Mouse (Mus musculus): ENCODE measurements around the gene Acy3. TPM values are rescaled to one million over a fixed set of nuclear protein-coding genes. Genes with fewer than 3 reads are reported as not detected.

The Acy3 gene
- total and polyA plus RNA-seq, 2 experiments from 2014 or later: 21.5 to 74.8 TPM

GRCm38 (mm10) chr19:3988750-3989149 is 2.4 kb downstream of the Acy3 start:
- Histone ChIP-seq H3K4me3 (ENCODE audit: low read depth, low read length) (no peak overlapping the region), H3K4me1 (ENCODE audit: control insufficient read depth, insufficient read depth) (peaks cover 24% of the 10 kb centered on the region), H3K27ac (ENCODE audit: low read depth) (no peak overlapping the region), H3K9me3 (replicated peaks; ENCODE audit: control insufficient read depth, low read length) (no peaks in the 10 kb centered on the region), H3K27me3 (ENCODE audit: control insufficient read depth, insufficient read depth, low read length) (no peaks in the 10 kb centered on the region), H3K4me2 (ENCODE audit: low read depth, low read length) (no peak overlapping the region), H3K36me3 (replicated peaks; ENCODE audit: control insufficient read depth, insufficient read depth, low read length) (no peaks in the 10 kb centered on the region), H3K9ac (replicated peaks; ENCODE audit: low read depth, low read length) (no peak overlapping the region)
- TF ChIP-seq CTCF (IDR thresholded peaks at IDR 0.05; ENCODE audit: low read depth): no peak; the same call in 1 of the 2 replicates
- DNase-seq (ENCODE audit: low spot score) (no peak), ATAC-seq (ENCODE audit: insufficient read depth, low read depth) (no peak)
- 89% methylated on average over 4 of the region's 4 CpGs for WGBS

DNA sequence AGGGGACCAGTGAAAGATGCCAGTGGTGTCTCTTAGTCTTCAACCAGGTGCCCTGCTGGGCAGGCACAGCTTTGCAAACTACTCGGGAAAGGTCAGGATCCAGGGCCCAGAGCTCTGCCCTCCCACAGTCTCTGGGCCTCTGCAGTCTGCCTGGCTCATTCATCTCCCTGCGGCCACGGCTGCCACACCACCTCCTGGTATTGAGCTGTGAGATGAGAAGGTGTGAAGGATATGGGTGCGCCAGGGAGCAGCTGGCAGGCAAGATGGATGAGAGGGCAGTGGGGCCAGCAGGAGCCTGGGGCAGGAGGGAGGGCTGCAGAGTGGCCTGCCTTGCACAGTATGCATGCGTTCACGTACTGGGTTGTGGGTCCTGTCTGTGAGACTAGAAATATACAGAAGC is 4.4 kb downstream of the Acy3 start:
- TF ChIP-seq EP300 (IDR thresholded peaks at IDR 0.05; ENCODE audit: low read depth): no peak
- no peak for TF ChIP-seq CTCF (IDR thresholded peaks at IDR 0.05; ENCODE audit: low read depth)
- Histone ChIP-seq H3K4me2 (ENCODE audit: low read depth, low read length) (no peak overlapping the region), H3K27me3 (ENCODE audit: control insufficient read depth, insufficient read depth, low read length) (no peaks in the 10 kb centered on the region), H3K9me3 (replicated peaks; ENCODE audit: control insufficient read depth, low read length) (no peaks in the 10 kb centered on the region), H3K4me1 (ENCODE audit: control insufficient read depth, insufficient read depth) (peaks cover 14% of the 10 kb centered on the region), H3K36me3 (replicated peaks; ENCODE audit: control insufficient read depth, insufficient read depth, low read length) (no peaks in the 10 kb centered on the region), H3K4me3 (ENCODE audit: low read depth, low read length) (no peak overlapping the region), H3K27ac (ENCODE audit: low read depth) (no peak overlapping the region), H3K9ac (replicated peaks; ENCODE audit: low read depth, low read length) (no peak overlapping the region; the same call in 1 of the 2 replicates)
- DNase-seq (ENCODE audit: low spot score) (no peak), ATAC-seq (ENCODE audit: insufficient read depth, low read depth) (no peak)
- 59% methylated on average over 6 of the region's 6 CpGs for WGBS

DNA sequence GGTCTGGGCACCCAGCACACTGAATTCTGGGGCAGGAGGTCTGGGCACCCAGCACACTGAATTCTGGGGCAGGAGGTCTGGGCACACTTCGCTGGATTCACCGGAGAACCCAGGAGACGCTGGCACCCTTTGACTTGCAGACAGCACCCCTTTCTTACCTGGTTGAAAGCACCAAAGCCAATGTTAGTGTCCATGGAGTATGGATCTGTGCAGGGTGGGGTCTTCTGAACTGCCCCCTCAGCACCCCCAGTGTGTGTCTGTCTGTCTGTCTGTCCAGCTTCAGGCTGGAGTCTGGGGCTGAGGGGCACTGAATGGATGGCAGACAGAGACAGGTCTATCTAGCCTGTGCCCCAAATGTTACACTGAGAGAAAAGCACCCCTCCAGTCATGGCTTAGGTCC is 5.2 kb downstream of the Acy3 start:
- no peak overlapping the region for H3K4me2 ChIP-seq (ENCODE audit: low read depth, low read length)
- no peaks in the 10 kb centered on the region for H3K27me3 ChIP-seq (ENCODE audit: control insufficient read depth, insufficient read depth, low read length)
- peaks cover 7% of the 10 kb centered on the region for H3K4me1 ChIP-seq (ENCODE audit: control insufficient read depth, insufficient read depth)
- H3K27ac ChIP-seq (ENCODE audit: low read depth): no peak overlapping the region
- H3K9me3 ChIP-seq (replicated peaks; ENCODE audit: control insufficient read depth, low read length): no peaks in the 10 kb centered on the region
- H3K4me3 ChIP-seq (ENCODE audit: low read depth, low read length): no peak overlapping the region
- 93% methylated on average over 3 of the region's 3 CpGs for WGBS
- no peak overlapping the region for H3K9ac ChIP-seq (replicated peaks; ENCODE audit: low read depth, low read length)
- no peak for TF ChIP-seq EP300 (IDR thresholded peaks at IDR 0.05; ENCODE audit: low read depth)
- no peak for TF ChIP-seq CTCF (IDR thresholded peaks at IDR 0.05; ENCODE audit: low read depth)
- ATAC-seq (ENCODE audit: insufficient read depth, low read depth) (no peak), DNase-seq (ENCODE audit: low spot score) (no peak)
- H3K36me3 ChIP-seq (replicated peaks; ENCODE audit: control insufficient read depth, insufficient read depth, low read length): no peaks in the 10 kb centered on the region

- 80% methylated on average over 3 of the region's 3 CpGs for WGBS
- Histone ChIP-seq H3K27ac (ENCODE audit: low read depth) (no peak overlapping the region), H3K27me3 (ENCODE audit: control insufficient read depth, insufficient read depth, low read length) (no peaks in the 10 kb centered on the region), H3K4me1 (ENCODE audit: control insufficient read depth, insufficient read depth) (peaks cover 3% of the 10 kb centered on the region; the same call in 1 of the 2 replicates), H3K4me2 (ENCODE audit: low read depth, low read length) (no peak overlapping the region), H3K9me3 (replicated peaks; ENCODE audit: control insufficient read depth, low read length) (no peaks in the 10 kb centered on the region), H3K9ac (replicated peaks; ENCODE audit: low read depth, low read length) (no peak overlapping the region), H3K4me3 (ENCODE audit: low read depth, low read length) (no peak overlapping the region), H3K36me3 (replicated peaks; ENCODE audit: control insufficient read depth, insufficient read depth, low read length) (no peaks in the 10 kb centered on the region)
- DNase-seq (ENCODE audit: low spot score): no peak
- TF ChIP-seq EP300 (IDR thresholded peaks at IDR 0.05; ENCODE audit: low read depth): no peak
- no peak for TF ChIP-seq CTCF (IDR thresholded peaks at IDR 0.05; ENCODE audit: low read depth)
- no peak for ATAC-seq (ENCODE audit: insufficient read depth, low read depth)
Measured at GRCm38 (mm10) chr19:3991966-3992365, 5.6 kb downstream of the Acy3 start.

DNA sequence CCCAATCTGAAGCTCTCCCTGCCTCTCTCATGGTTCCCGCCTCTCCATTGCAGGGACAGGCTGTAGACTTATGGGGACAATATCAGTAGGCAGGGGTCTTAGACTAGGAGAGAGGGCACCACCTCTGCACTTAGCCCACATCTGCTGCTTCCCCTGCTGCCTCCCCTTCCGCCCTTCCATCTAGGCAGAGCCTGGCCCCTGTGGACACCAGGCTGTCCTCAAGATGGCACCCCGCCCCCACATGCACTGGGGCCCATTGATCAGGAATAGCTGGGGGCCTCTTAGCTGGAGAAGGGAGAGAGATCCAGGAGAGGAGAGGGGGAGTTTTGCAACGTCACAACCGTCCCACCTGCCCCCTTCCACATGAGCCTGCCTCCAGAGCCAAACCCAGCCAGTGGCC is 6.0 kb downstream of the Acy3 start, which contains the start of gene Tbx10:
Gene Tbx10 (plus strand): TSS at position 337 of the 400 bp plus-strand sequence.
- H3K4me2 ChIP-seq (ENCODE audit: low read depth, low read length): no peak within 1 kb of the TSS
- no peak within 1 kb of the TSS for H3K27ac ChIP-seq (ENCODE audit: low read depth)
- TF ChIP-seq CTCF (IDR thresholded peaks at IDR 0.05; ENCODE audit: low read depth) (no peak), EP300 (IDR thresholded peaks at IDR 0.05; ENCODE audit: low read depth) (no peak)
- DNase-seq (ENCODE audit: low spot score) (no peak), ATAC-seq (ENCODE audit: insufficient read depth, low read depth) (no peak)
- no peaks in the 10 kb centered on the region for H3K9me3 ChIP-seq (replicated peaks; ENCODE audit: control insufficient read depth, low read length)
- no peaks in the 10 kb centered on the region for H3K36me3 ChIP-seq (replicated peaks; ENCODE audit: control insufficient read depth, insufficient read depth, low read length)
- H3K4me3 ChIP-seq (ENCODE audit: low read depth, low read length): no peak within 1 kb of the TSS
- WGBS: 48% methylated on average over 5 of the region's 5 CpGs
- no peaks in the 10 kb centered on the region for H3K27me3 ChIP-seq (ENCODE audit: control insufficient read depth, insufficient read depth, low read length)
- no peaks in the 10 kb centered on the region for H3K4me1 ChIP-seq (ENCODE audit: control insufficient read depth, insufficient read depth)
- H3K9ac ChIP-seq (replicated peaks; ENCODE audit: low read depth, low read length): no peak within 1 kb of the TSS

DNA sequence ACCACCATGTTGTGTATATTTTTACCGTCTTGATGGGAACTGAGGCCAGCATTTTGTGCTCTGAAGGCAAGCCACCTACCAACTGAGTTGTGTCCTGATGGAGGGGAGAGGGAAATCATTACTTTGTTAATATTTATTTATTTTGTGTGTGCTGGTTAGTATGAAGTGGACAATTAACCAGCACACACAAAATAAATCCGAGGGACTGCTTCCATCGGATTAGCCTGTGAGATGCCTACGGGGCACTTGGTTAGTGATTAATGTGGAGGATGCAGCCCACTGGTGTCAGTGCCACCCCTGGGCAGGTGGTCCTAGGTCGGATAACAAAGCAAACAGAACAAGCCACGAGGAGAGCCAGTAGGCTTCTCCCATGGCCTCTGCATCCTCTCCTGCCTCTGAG is 8.6 kb downstream of the Acy3 start:
- no peaks in the 10 kb centered on the region for H3K36me3 ChIP-seq (replicated peaks; ENCODE audit: control insufficient read depth, insufficient read depth, low read length)
- H3K4me2 ChIP-seq (ENCODE audit: low read depth, low read length): no peak overlapping the region
- no peaks in the 10 kb centered on the region for H3K9me3 ChIP-seq (replicated peaks; ENCODE audit: control insufficient read depth, low read length)
- 73% methylated on average over 6 of the region's 6 CpGs for WGBS
- 0 out of 2 replicates have a peak, but pooled peaks cover 4% of the 10 kb centered on the region for H3K4me1 ChIP-seq (ENCODE audit: control insufficient read depth, insufficient read depth)
- no peak for DNase-seq (ENCODE audit: low spot score)
- H3K4me3 ChIP-seq (ENCODE audit: low read depth, low read length): no peak overlapping the region
- ATAC-seq (ENCODE audit: insufficient read depth, low read depth): no peak
- no peak for TF ChIP-seq CTCF (IDR thresholded peaks at IDR 0.05; ENCODE audit: low read depth)
- TF ChIP-seq EP300 (IDR thresholded peaks at IDR 0.05; ENCODE audit: low read depth): no peak
- no peak overlapping the region for H3K9ac ChIP-seq (replicated peaks; ENCODE audit: low read depth, low read length)
- H3K27ac ChIP-seq (ENCODE audit: low read depth): no peak overlapping the region
- no peaks in the 10 kb centered on the region for H3K27me3 ChIP-seq (ENCODE audit: control insufficient read depth, insufficient read depth, low read length)
